Mouse (Mus musculus) layer of hippocampus, adult 8-10 months (tissue): ENCODE data around the gene Ell2. TPM values are rescaled to one million over a fixed set of nuclear protein-coding genes. Genes with fewer than 3 reads are reported as not detected.
A peak's percentile ranks its signal among the peaks of the same experiment; 100 is the strongest.

ENCODE experiments used
- DNase-seq, 2 experiments: peaks; one replicate each; pipeline ENCODE4 v3.0.0; 2022; ENCODE audit warnings: low spot score in 2 of 2
- total RNA-seq, 4 experiments: library from RNA; stranded (reverse); gene quantifications; 2 replicates each; pipeline ENCODE4 v1.2.4; 2022

Ell2 gene
- total RNA-seq, 4 experiments from 2014 or later, result 28.0 to 33.6 (median 31.8) TPM

DNA sequence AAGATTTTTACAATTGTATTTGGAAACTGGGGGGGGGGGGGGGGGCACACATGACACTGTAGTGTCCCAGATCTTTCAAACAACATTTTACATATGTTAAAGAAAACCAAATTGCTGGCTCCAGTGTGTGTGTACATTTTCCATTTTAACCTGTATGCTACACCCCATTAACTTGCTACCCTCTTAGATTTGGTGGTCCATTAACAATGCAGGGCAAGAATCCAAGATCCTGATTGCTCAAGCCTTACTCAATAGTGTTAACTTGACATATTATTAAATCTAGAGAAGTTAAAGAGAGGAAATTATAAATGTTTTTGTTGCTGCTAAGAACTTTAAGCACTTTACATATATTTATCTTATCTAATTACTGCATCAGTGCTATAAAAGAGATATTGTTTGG is 24.2 kb downstream of the Ell2 start:
- no peak for DNase-seq

- no peak for DNase-seq
Observed at GRCm38 (mm10) chr13:75733594-75734161, 27.1 kb downstream of the Ell2 start.

DNA sequence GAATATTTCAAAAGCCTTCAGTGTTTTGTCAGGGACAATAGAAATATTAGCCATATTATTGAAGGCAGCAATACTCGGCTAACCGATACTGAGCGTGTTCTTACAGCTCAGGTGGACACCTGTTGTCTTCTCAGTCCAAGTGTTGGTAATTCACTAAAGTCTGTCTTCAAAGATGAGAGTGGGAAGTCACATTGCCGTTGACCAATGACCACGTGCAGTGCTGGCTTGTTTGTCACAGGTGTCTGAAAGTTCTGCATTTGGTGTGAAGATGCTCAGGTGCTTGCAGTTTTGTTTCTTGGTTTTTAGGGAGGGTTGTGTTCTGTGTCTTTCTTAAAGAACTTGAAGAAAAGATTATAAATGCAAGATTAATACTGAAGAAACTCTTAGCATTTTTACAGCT is 27.7 kb downstream of the Ell2 start:
- no peak for DNase-seq

DNA sequence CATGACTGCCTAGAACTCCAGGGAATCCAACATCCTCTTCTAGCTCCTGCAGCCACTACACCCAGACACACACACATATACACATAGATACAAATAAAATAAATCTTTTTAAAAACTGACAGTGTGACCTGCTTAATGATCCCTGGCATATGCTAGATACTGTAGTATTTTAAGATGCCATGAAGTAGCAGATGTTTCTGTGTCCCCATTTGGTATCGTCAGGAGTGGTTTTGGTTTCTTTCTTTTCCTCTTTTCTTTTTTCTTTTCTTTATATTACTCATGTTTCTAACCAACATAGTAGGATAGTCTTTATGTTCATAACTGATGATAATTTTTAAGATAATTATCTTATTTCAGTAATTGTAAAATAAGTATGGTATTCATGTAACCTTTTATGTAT is 29.0 kb downstream of the Ell2 start:
- no peak for DNase-seq

DNA sequence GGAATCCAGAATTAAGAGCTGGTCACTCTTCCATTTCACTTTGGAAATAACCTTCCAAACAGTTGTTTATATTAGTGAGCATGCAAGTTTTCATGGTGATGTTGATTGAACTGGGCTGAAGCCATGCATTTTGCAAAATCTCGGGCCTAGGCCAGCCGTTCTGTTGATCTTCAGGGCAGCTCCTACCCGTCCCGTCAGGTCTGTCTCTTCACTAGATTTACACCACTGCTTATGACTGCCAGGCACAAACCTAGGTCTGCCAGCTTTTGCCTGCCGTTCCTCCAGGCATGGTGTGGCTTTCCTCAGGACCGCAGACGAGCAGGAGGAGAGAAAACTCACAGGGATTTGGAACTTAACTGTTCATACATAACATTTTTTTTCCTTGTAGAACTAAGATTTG is 31.4 kb downstream of the Ell2 start:
- DNase-seq, result no peak

GRCm38 (mm10) chr13:75738536-75738935 is 32.0 kb downstream of the Ell2 start:
- DNase-seq, result no peak

- no peak for DNase-seq
Observed at GRCm38 (mm10) chr13:75738957-75739356, 32.4 kb downstream of the Ell2 start.

GRCm38 (mm10) chr13:75740018-75740417 is 33.5 kb downstream of the Ell2 start:
- DNase-seq, result no peak

GRCm38 (mm10) chr13:75741119-75741518 is 34.6 kb downstream of the Ell2 start:
- no peak for DNase-seq

DNA sequence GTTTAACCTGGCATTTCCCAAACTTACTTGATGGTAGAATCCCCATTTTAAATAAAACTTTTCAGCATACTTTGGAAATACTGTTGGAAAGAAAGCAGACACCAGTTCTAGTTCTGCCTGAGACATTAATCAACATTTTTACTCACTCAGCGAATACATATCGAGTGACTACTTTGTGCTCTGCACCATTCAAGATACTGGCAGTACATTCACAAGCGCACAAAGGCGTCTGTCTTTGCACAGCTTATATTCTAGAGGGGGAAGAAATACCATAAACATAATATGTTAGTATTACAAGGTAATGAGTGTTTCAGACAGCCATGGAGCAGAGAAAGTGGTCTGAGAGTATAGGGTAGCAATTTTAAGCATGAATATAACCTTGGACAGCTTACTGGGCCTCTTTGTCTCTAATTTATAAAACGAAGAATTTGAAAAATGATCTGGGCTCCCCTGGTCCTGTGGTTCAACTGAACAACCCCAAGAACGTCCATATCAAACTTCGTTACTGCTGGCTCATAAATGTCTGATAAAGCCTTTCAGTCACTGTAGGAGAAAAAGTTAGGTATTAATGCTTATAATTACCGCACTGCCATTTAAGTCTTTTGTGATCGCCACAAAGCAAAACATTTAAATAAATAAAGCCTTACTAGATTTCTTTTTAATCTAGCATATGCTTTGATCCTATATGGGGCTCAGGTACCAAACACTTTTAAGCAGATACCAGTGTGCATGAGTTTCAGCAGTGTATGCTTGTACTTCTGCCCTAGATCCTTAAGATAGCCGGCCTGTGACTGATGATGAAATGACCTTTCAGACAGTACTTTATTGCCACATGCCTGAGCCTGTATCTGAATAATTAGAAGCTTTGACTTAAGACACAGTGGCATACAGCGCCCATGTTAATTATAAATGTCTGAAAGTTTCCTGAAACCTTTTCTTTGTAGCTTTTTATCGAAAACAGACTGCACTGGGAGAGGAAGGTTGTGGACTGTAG is 35.5 kb downstream of the Ell2 start:
- DNase-seq, result no peak

DNA sequence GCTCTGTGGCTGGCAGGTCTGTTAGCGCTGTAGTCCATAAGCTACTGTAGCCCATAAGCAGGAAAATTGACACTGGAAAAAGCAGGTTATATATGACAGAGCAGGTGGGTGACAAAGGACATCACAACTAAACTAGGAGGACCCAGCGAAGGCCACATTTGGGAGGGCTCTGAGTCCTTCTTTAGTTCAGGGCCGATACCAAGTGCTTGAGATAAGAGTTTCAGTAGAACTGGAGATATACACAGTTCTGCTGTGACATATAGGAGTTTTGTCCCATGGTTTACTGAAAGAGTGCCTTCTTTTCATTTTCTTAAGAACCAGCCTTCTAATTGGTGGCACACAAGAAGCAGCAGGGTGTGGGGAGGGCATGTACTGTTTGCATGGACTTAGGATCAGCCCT is 36.4 kb downstream of the Ell2 start:
- no peak for DNase-seq

GRCm38 (mm10) chr13:75744065-75744464 is 37.5 kb downstream of the Ell2 start:
- no peak for DNase-seq

DNA sequence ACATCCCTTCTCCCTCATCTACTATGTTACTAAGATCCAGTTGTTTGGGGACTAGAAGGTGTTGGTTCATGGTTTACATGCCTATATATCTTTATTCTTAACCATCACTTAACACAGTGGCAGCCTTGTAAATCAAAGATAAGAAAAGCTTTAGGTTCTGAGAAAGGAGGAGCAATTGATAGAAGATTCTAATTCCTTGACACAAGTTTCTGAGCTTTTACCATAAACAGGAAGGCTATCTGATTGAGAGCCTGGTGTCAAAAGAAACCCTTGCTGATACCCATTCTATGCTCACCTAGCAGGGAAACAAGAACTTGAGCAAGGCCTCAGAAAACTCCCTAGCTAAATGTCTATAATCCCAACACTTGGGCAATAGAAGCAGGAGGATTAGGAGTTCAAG is 38.8 kb downstream of the Ell2 start:
- no peak for DNase-seq

DNA sequence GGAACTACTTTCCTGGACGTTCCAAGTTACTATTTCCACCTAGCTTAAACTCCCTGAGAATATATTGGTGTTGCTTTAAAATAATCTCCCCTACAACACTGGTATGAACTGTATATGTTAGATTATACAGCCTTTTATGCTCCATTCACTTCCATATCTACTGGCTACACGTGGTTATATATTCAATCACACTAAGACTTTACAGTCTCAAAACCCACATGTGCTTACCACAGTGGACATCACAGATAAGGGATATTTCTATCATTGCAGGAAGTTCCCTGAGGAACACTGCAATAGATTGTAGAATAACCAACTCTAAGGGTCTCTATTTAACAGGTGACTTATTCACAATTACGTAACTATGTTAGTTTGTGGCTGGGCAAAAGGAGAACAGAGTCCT is 40.7 kb downstream of the Ell2 start:
- DNase-seq, result no peak

GRCm38 (mm10) chr13:75748685-75749084 is 42.1 kb downstream of the Ell2 start:
- DNase-seq, result no peak

DNA sequence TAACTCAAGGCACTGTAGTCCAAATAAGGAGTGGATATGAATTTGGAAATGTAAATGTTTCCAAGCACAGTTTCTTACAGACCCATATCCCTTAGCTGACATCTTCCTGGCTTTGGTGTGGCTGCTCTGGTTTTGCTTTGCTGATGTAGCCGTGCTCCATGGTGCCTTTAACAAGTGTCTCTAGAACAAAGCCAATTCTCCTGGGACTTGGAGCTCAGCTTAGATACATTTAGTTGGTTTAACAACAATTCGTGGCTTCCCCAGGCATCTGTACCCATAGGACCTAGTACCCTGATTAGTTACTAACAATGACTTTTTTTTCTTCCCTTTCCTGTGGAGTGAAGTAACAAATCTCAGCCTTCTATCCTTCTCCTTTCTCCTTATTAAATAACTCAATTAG is 44.2 kb downstream of the Ell2 start:
- DNase-seq, result no peak

DNA sequence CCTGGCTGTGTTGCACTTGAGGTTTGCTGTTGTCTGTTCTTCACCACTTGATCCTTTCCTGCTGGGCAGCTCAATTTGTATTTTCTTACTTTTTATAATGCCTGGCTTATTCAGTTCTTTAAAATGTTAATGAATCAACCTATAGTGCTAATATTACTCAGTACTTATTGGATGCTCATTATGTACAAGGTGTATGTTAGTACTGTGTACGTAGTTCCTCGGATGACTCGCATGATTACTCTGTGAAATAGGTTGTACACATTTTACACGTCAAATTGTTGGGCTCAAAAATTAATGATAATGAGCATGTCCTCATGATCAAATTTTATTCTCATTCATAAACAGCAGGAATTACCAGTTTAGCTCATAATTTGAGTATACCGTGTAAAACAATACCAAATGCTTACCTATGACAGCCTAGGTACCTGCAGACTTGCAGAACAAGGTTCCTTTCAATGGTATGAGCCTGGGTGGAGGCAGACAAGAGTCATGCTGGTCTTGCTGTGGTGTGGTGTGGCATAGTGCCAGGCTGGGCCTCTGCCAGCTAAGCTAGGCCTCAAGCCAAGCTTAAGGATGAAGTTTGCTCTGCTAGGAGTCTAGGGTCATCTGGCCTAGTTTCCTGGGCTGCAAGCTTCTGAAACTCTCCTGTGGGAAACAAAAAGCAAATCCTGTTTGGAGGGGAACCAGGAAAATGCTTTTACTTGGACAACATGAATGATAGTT is 45.8 kb downstream of the Ell2 start:
- peak; percentile 38 to 59 for DNase-seq

- DNase-seq, result peak; percentile 39 to 49
Observed at GRCm38 (mm10) chr13:75754398-75754797, 47.8 kb downstream of the Ell2 start.

DNA sequence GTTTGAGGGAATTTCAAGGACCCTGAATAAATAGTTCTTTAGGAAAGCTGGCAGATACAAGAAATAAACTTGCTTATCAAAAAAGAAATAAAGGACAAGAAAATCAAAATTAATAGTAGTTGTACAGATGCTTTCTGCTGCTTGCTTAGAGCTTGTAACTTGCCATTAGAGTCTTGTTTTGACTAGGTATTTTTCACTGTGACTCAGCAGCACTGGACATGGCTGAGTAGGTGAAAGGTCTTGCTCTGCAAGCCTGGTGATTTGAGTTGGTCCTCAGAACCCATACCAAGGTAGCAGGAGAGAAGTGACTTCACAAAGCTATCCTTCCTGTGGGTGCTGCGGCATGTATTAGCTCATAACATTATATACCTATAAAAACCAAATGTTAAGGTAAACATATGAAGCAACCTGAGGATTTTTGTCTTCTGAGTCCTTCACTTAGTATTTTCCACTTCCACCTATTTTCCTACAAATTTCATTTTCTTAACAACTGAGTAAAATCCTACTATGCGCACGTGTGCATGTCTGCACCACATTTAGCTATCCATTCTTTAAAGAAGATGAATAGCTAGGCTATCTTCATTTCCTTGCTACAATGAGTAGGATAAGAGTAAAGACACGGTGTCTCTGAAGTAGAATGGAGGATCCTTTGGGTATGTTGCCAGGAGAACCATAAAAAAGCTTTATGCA is 54.4 kb downstream of the Ell2 start:
- no peak for DNase-seq

DNA sequence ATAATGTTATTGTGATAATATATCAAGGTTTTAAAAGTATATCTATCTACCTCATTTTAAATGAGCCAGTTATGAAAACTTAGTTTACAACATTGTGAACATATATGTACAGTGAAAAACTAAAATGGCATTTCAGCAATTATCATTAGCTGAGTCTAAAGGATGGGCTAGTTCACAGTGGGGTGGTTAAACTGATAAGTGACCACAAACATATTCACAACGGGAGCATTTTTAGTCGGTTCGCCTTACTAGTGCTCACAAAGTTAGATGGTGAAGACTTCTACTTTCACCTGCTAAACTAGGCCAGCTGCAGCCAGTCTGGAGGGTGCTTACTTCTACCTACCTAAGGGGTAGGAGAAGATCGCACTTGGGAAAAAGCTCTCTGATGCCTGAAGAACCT is 56.2 kb downstream of the Ell2 start:
- no peak for DNase-seq

DNA sequence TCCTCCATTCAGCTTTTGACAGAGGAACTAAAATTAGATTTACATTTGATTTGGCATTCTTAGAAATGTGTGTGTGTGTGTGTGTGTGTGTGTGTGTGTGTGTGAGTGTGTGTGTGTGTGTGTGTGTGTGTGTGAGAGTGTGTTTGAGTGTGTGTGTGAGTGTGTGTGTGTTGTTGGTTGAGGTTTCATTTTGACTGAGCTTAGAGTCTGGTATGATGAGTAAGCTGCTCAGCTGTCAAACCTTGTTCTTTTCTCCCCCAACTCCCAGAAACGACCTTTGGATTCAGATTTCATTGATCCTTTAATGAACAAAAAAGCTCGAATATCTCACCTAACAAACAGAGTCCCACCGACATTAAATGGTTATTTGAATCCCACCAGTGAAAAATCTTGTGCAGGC is 56.7 kb downstream of the Ell2 start:
- DNase-seq, result no peak

GRCm38 (mm10) chr13:75765742-75766141 is 59.2 kb downstream of the Ell2 start:
- no peak for DNase-seq
